ENCODE assay signal across 8 mouse cellular contexts in genomic region chr6:84923760-84924221, GRCm38 (mm10).
DNase-seq lines count a peak whose midpoint lies in the region; ATAC-seq and TF ChIP-seq lines count a peak whose summit lies in the region.

No protein-coding gene starts in this region.

- no peaks in the 10 kb centered on the region for H3K27me3 ChIP-seq in embryonic facial prominence, embryonic 13.5 days
- no peaks in the 10 kb centered on the region for H3K27me3 ChIP-seq in heart, embryonic 14.5 days (ENCODE audit: control insufficient read depth, insufficient read depth, low read length)
- no peaks in the 10 kb centered on the region for H3K27me3 ChIP-seq in liver, embryonic 14.5 days (ENCODE audit: control insufficient read depth, insufficient read depth, low read length)
- no peaks in the 10 kb centered on the region for H3K27me3 ChIP-seq in stomach, postnatal 0 days (ENCODE audit: control insufficient read depth, insufficient read depth, low read length)

- no peak for TF ChIP-seq EP300 in liver, embryonic 14.5 days (IDR thresholded peaks at IDR 0.05; ENCODE audit: low read depth)
- no peak for TF ChIP-seq EP300 in stomach, postnatal 0 days (optimal IDR thresholded peaks at IDR 0.05)

- peak; percentile 11 for DNase-seq in right cerebral cortex, adult 18-20 months
- DNase-seq in right cerebral cortex, postnatal 14 days: no peak
- peak; percentile 26 to 31 (median 27) for DNase-seq in liver, embryonic 14.5 days (ENCODE audit: low read depth in 3 of 3, low spot score in 3 of 3)
- no peak for DNase-seq in stomach, postnatal 0 days (ENCODE audit: low spot score)
- DNase-seq in urinary bladder, postnatal 14 days (ENCODE audit: low spot score): no peak

- peak overlapping the region; percentile 28; the same call in 1 of the 2 replicates for H3K27ac ChIP-seq in embryonic facial prominence, embryonic 13.5 days
- H3K27ac ChIP-seq in heart, embryonic 14.5 days (replicated peaks in 1 of 2; ENCODE audit: control insufficient read depth in 1 of 2, insufficient read depth in 1 of 2, low read depth in 2 of 2, low read length in 2 of 2): peak overlapping the region; percentile 24 to 32; a peak in 1 of 4 replicates
- H3K27ac ChIP-seq in liver, embryonic 14.5 days: 0 out of 2 replicates have a peak overlapping the region, but pooled peaks have one; percentile 14
- H3K27ac ChIP-seq in stomach, postnatal 0 days (replicated peaks): no peak overlapping the region; the same call in 1 of the 2 replicates

- H3K4me2 ChIP-seq in embryonic facial prominence, embryonic 13.5 days: peak overlapping the region; percentile 30
- H3K4me2 ChIP-seq in heart, embryonic 14.5 days (ENCODE audit: low read length): peak overlapping the region; percentile 35; the same call in 1 of the 2 replicates
- peak overlapping the region; percentile 47 for H3K4me2 ChIP-seq in liver, embryonic 14.5 days (ENCODE audit: low read depth)
- 0 out of 2 replicates have a peak overlapping the region, but pooled peaks have one; percentile 1 for H3K4me2 ChIP-seq in stomach, postnatal 0 days (replicated peaks; ENCODE audit: low read depth)

- no peak for TF ChIP-seq CTCF in liver, embryonic 14.5 days (IDR thresholded peaks at IDR 0.05; ENCODE audit: low read depth)
- TF ChIP-seq CTCF in stomach, postnatal 0 days (IDR thresholded peaks at IDR 0.05; ENCODE audit: low read depth): no peak

- WGBS in embryonic facial prominence, embryonic 13.5 days: 27% methylated on average over 12 of the region's 12 CpGs
- 36% methylated on average over 12 of the region's 12 CpGs for WGBS in heart, embryonic 14.5 days
- WGBS in liver, embryonic 14.5 days (ENCODE audit: insufficient replicate concordance): 34% methylated on average over 12 of the region's 12 CpGs
- 42% methylated on average over 12 of the region's 12 CpGs for WGBS in stomach, postnatal 0 days

- 0 out of 2 replicates have a peak, but pooled peaks cover 3% of the 10 kb centered on the region for H3K36me3 ChIP-seq in embryonic facial prominence, embryonic 13.5 days
- H3K36me3 ChIP-seq in heart, embryonic 14.5 days (ENCODE audit: control insufficient read depth, insufficient read depth, low read length): no peaks in the 10 kb centered on the region
- no peaks in the 10 kb centered on the region for H3K36me3 ChIP-seq in liver, embryonic 14.5 days (replicated peaks; ENCODE audit: control insufficient read depth, insufficient read depth, low read depth)
- H3K36me3 ChIP-seq in stomach, postnatal 0 days (ENCODE audit: control insufficient read depth, insufficient read depth, low read length): no peaks in the 10 kb centered on the region

- peaks cover 12% of the 10 kb centered on the region for H3K4me1 ChIP-seq in embryonic facial prominence, embryonic 13.5 days
- peaks cover 4 to 12% of the 10 kb centered on the region in 2 experiments; a peak in 3 of 4 replicates for H3K4me1 ChIP-seq in heart, embryonic 14.5 days (ENCODE audit: control insufficient read depth in 2 of 2, insufficient read depth in 2 of 2, low read length in 2 of 2)
- peaks cover 0 to 5% of the 10 kb centered on the region in 2 experiments; a peak in 2 of 4 replicates for H3K4me1 ChIP-seq in liver, embryonic 14.5 days (replicated peaks; ENCODE audit: control insufficient read depth in 2 of 2, insufficient read depth in 2 of 2, low read length in 1 of 2)
- H3K4me1 ChIP-seq in stomach, postnatal 0 days (replicated peaks; ENCODE audit: control insufficient read depth, insufficient read depth): no peaks in the 10 kb centered on the region

- H3K9ac ChIP-seq in embryonic facial prominence, embryonic 13.5 days: no peak overlapping the region
- H3K9ac ChIP-seq in heart, embryonic 14.5 days (ENCODE audit: low read length): no peak overlapping the region; the same call in 1 of the 2 replicates
- H3K9ac ChIP-seq in liver, embryonic 14.5 days (replicated peaks): no peak overlapping the region
- H3K9ac ChIP-seq in stomach, postnatal 0 days (ENCODE audit: low read length): no peak overlapping the region

- H3K9me3 ChIP-seq in embryonic facial prominence, embryonic 13.5 days: no peaks in the 10 kb centered on the region; the same call in 1 of the 2 replicates
- no peaks in the 10 kb centered on the region for H3K9me3 ChIP-seq in heart, embryonic 14.5 days (ENCODE audit: control insufficient read depth, low read length)
- H3K9me3 ChIP-seq in liver, embryonic 14.5 days (ENCODE audit: control insufficient read depth, low read length): no peaks in the 10 kb centered on the region
- H3K9me3 ChIP-seq in stomach, postnatal 0 days (ENCODE audit: control insufficient read depth, low read length): no peaks in the 10 kb centered on the region

- no peak overlapping the region for H3K4me3 ChIP-seq in embryonic facial prominence, embryonic 13.5 days
- no peak overlapping the region for H3K4me3 ChIP-seq in heart, embryonic 14.5 days (ENCODE audit: control insufficient read depth in 1 of 2, insufficient read depth in 1 of 2, low read depth in 1 of 2, low read length in 2 of 2)
- peak overlapping the region in 1 of 2 experiments; percentile 27; a peak in 1 of 4 replicates for H3K4me3 ChIP-seq in liver, embryonic 14.5 days (ENCODE audit: insufficient read depth in 1 of 2, low read depth in 2 of 2, low read length in 2 of 2)
- no peak overlapping the region for H3K4me3 ChIP-seq in stomach, postnatal 0 days (ENCODE audit: low read depth, low read length)

- no peak for ATAC-seq in embryonic facial prominence, embryonic 13.5 days (ENCODE audit: insufficient number of reproducible peaks, insufficient read depth, low FRiP score, low TSS enrichment, low read depth)
- no peak for ATAC-seq in heart, embryonic 14.5 days (ENCODE audit: insufficient number of reproducible peaks, insufficient read depth, low FRiP score, low read depth)
- ATAC-seq in liver, embryonic 14.5 days (ENCODE audit: insufficient read depth): peak; percentile 86
- no peak for ATAC-seq in stomach, postnatal 0 days (ENCODE audit: low FRiP score, low TSS enrichment)
- ATAC-seq in CD4-positive, CD25-positive, alpha-beta regulatory T cell, adult 4 months: no peak

Comparison
In these comparisons a context has a peak if more than half of its experiments do, and no peak if none do; other contexts are left out.
1. DNase-seq: peak in right cerebral cortex, adult 18-20 months (single experiment) and liver, embryonic 14.5 days (3 of 3); none in right cerebral cortex, postnatal 14 days (single experiment), stomach, postnatal 0 days (single experiment) and urinary bladder, postnatal 14 days (single experiment).
2. Peak in every context shown above with its lines, with median percentiles within 50 percentile points of each other: H3K4me2 ChIP-seq.